Mouse (Mus musculus): Measurements from ENCODE around the gene Wfikkn1.
A peak's percentile ranks its signal among the peaks of the same experiment; 100 is the strongest.

DNA sequence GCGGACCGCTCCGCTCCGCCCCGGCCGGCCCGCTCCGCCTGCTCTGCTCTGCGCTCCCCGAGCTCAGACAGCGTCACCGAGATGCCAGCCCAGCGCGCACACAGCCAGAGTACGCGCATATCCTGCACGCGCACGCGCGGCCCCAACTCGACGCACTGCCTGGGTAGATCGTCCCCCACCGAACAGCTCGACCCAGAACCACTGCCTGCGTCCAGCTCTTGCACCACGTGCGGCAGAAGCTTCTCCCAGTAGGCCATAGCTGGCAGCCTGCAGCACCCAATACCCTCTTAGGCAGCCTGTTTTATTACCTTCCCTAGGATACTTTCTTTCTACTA is 43.6 kb downstream of the Wfikkn1 start, which contains the start of gene Rhbdl1:
- peak; percentile 71; the same call in 1 of the 2 replicates for TF ChIP-seq POLR2A (IDR thresholded peaks at IDR 0.05; ENCODE audit: extremely low read depth, insufficient read depth, low read length)
- no peak for TF ChIP-seq CTCF (IDR thresholded peaks at IDR 0.05; ENCODE audit: extremely low read depth, insufficient read depth, low read length)

All from cortical plate, adult 2 months (tissue).